Mouse (Mus musculus) liver, adult 2 months (tissue): ENCODE results near the gene Guca1b.

Experiments
- CTCF ChIP-seq: fragments of 200-500 bp; IDR thresholded peaks from 2 replicates; pipeline ENCODE4 v1.5.1; 2011; ENCODE audit warnings: low read depth, low read length, control low read depth
- POLR2A ChIP-seq: fragments of 200-500 bp; IDR thresholded peaks from 2 replicates; pipeline ENCODE4 v1.6.1; 2011; ENCODE audit warnings: low read length, control low read depth; ENCODE audit not compliant: insufficient read depth; ENCODE audit errors: extremely low read depth

DNA sequence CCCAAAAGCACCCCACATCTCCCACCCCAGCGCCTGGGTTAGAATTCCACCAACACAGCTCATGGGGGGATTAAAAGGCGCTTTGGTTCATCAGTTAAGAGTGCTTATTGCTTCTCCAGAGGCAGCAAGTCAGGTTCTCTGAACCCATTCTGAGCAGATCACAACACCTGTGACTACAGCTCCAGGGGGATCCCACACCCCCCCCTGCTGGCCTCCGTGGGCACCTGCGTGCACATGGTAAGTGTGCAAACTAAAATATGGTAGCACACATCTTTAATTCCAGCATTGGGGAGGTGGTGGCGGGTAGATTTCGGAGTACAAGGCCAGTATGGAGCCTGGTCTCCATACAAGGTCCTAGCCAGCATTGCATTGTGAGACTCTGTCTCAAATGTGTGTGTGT lies 42.1 kb downstream of the Guca1b start:
- TF ChIP-seq POLR2A (no peak), CTCF (peak; percentile 55)
